Mouse (Mus musculus) heart, postnatal 0 days (tissue): ENCODE measurements around the gene Rab3c. TPM values are rescaled to one million over a fixed set of nuclear protein-coding genes. Genes with fewer than 3 reads are reported as not detected.

ENCODE experiments used
- ATAC-seq: fragments of 200-750 bp; cut with Nextera tagmentation; 2 replicates; pipeline ENCODE4 v1.8.0; 2017; ENCODE audit warnings: low read depth, moderate number of reproducible peaks, moderate library complexity; ENCODE audit not compliant: insufficient read depth
- DNase-seq: peaks from one replicate; pipeline ENCODE4 v3.0.0-alpha.2; 2016; ENCODE audit warnings: low spot score
- H3K27ac ChIP-seq: fragments of 300-500 bp; sonication (generic); 2 replicates; pipeline ENCODE4 v1.5.1; 2014; ENCODE audit warnings: low read depth, mild to moderate bottlenecking
- H3K27me3 ChIP-seq: fragments of 300-500 bp; sonication (generic); 2 replicates; pipeline ENCODE4 v1.6.1; 2014; ENCODE audit warnings: low read length, mixed read lengths; ENCODE audit not compliant: control insufficient read depth, insufficient read depth
- H3K36me3 ChIP-seq: fragments of 300-500 bp; sonication (generic); replicated peaks from 2 replicates; pipeline ENCODE4 v1.6.1; 2014; ENCODE audit warnings: low read length, mixed read lengths; ENCODE audit not compliant: control insufficient read depth, insufficient read depth
- H3K4me1 ChIP-seq: fragments of 300-500 bp; sonication (generic); 2 replicates; pipeline ENCODE4 v1.6.1; 2014; ENCODE audit warnings: antibody characterized with exemption; ENCODE audit not compliant: control insufficient read depth, insufficient read depth
- H3K4me2 ChIP-seq: fragments of 300-500 bp; sonication (generic); 2 replicates; pipeline ENCODE4 v1.6.1; 2014; ENCODE audit warnings: low read depth, mild to moderate bottlenecking, low read length, moderate library complexity
- H3K4me3 ChIP-seq: fragments of 300-500 bp; sonication (generic); 2 replicates; pipeline ENCODE4 v1.5.1; 2014; ENCODE audit warnings: low read depth, low read length
- H3K9ac ChIP-seq: fragments of 300-500 bp; sonication (generic); replicated peaks from 2 replicates; pipeline ENCODE4 v1.6.1; 2014; ENCODE audit warnings: low read depth, low read length, mixed read lengths
- H3K9me3 ChIP-seq: fragments of 300-500 bp; sonication (generic); replicated peaks from 2 replicates; pipeline ENCODE4 v1.6.1; 2016; ENCODE audit warnings: low read length; ENCODE audit not compliant: control insufficient read depth
- CTCF ChIP-seq: IDR thresholded peaks from 2 replicates; pipeline ENCODE4 v1.5.1; 2016; ENCODE audit warnings: antibody characterized with exemption, control low read depth, low read depth
- EP300 ChIP-seq: IDR thresholded peaks from 2 replicates; pipeline ENCODE4 v1.6.1; 2016; ENCODE audit warnings: antibody characterized with exemption, low read depth
- WGBS: fragments of 180-500 bp; shearing (Covaris S2); extraction: QIAGEN DNeasy Blood & Tissue Kit; methylation state at CpG from one replicate; pipeline ENCODE4 v1.1.7; 2014; 5-methylcytosine and 5-hydroxymethylcytosine counted together
- polyA plus RNA-seq: library from polyadenylated mRNA; unstranded; fragments of >200 nt; fragmentation: Nextera tagmentation; extraction: Ambion mirVana; gene quantifications from 2 replicates; pipeline ENCODE4 v1.2.1, GENCODE M21; 2015
- total RNA-seq: library from RNA; depleted of rRNA; stranded (reverse); fragments of >200 nt; gene quantifications from 2 replicates; pipeline ENCODE4 v1.2.3, GENCODE M21; 2014; ENCODE audit warnings: low replicate concordance; rRNA removed

The Rab3c gene
- total and polyA plus RNA-seq, 2 experiments from 2014 or later = 0.04 to 0.56 TPM

- no peaks in the 10 kb centered on the region for H3K9me3 ChIP-seq
- ATAC-seq = peak; percentile 89
These were observed 262.3 kb downstream of the Rab3c start for GRCm38 (mm10) chr13:110018431-110018901.

GRCm38 (mm10) chr13:110012029-110012428 is 268.8 kb downstream of the Rab3c start:
- Histone ChIP-seq H3K27ac (no peak overlapping the region), H3K4me3 (no peak overlapping the region), H3K4me2 (no peak overlapping the region), H3K36me3 (no peaks in the 10 kb centered on the region), H3K9me3 (no peaks in the 10 kb centered on the region), H3K4me1 (no peaks in the 10 kb centered on the region), H3K9ac (no peak overlapping the region), H3K27me3 (0 out of 2 replicates have a peak, but pooled peaks cover 4% of the 10 kb centered on the region)
- DNase-seq = no peak
- no peak for TF ChIP-seq EP300
- TF ChIP-seq CTCF = no peak
- 83% methylated on average over 4 of the region's 4 CpGs for WGBS
- no peak for ATAC-seq

More at GRCm38 (mm10) chr13:110018431-110018901, 262.3 kb downstream of the Rab3c start:
- peak; percentile 82 for TF ChIP-seq CTCF
- TF ChIP-seq EP300 = no peak
- Histone ChIP-seq H3K4me2 (peak overlapping the region; percentile 83), H3K4me3 (peak overlapping the region; percentile 55), H3K4me1 (no peaks in the 10 kb centered on the region), H3K27ac (no peak overlapping the region), H3K9ac (peak overlapping the region; percentile 50; the same call in 1 of the 2 replicates), H3K36me3 (no peaks in the 10 kb centered on the region), H3K27me3 (0 out of 2 replicates have a peak, but pooled peaks cover 4% of the 10 kb centered on the region)
- DNase-seq = peak; percentile 90
- under 1% methylated on average over 17 of the region's 17 CpGs for WGBS

- TF ChIP-seq CTCF = no peak
- TF ChIP-seq EP300 = no peak
- 84% methylated on average over 6 of the region's 6 CpGs for WGBS
- Histone ChIP-seq H3K4me1 (no peaks in the 10 kb centered on the region), H3K27ac (no peak overlapping the region), H3K4me2 (no peak overlapping the region), H3K4me3 (no peak overlapping the region), H3K9ac (no peak overlapping the region), H3K9me3 (no peaks in the 10 kb centered on the region), H3K27me3 (0 out of 2 replicates have a peak, but pooled peaks cover 9% of the 10 kb centered on the region), H3K36me3 (no peaks in the 10 kb centered on the region)
- DNase-seq (no peak), ATAC-seq (no peak)
These were observed 269.9 kb downstream of the Rab3c start for GRCm38 (mm10) chr13:110010876-110011275.

GRCm38 (mm10) chr13:110008539-110008938 is 272.3 kb downstream of the Rab3c start:
- no peaks in the 10 kb centered on the region for H3K36me3 ChIP-seq
- DNase-seq (no peak), ATAC-seq (no peak)
- H3K27me3 ChIP-seq = 0 out of 2 replicates have a peak, but pooled peaks cover 5% of the 10 kb centered on the region
- TF ChIP-seq EP300 (no peak), CTCF (no peak)
- no peak overlapping the region for H3K4me2 ChIP-seq
- 85% methylated on average over 8 of the region's 8 CpGs for WGBS
- no peak overlapping the region for H3K4me3 ChIP-seq
- H3K4me1 ChIP-seq = no peaks in the 10 kb centered on the region
- H3K27ac ChIP-seq = no peak overlapping the region
- H3K9ac ChIP-seq = no peak overlapping the region
- no peaks in the 10 kb centered on the region for H3K9me3 ChIP-seq

- ATAC-seq (no peak), DNase-seq (no peak)
- H3K4me3 ChIP-seq = no peak overlapping the region
- H3K27ac ChIP-seq = no peak overlapping the region
- no peak overlapping the region for H3K9ac ChIP-seq
- WGBS = 37% methylated on average over 21 of the region's 21 CpGs
- no peaks in the 10 kb centered on the region for H3K9me3 ChIP-seq
- H3K36me3 ChIP-seq = no peaks in the 10 kb centered on the region
- no peak overlapping the region for H3K4me2 ChIP-seq
- H3K4me1 ChIP-seq = no peaks in the 10 kb centered on the region
- no peak for TF ChIP-seq EP300
- no peak for TF ChIP-seq CTCF
- H3K27me3 ChIP-seq = 0 out of 2 replicates have a peak, but pooled peaks cover 5% of the 10 kb centered on the region
These were observed 274.6 kb downstream of the Rab3c start for GRCm38 (mm10) chr13:110006106-110006781.

Other genes starting within 250 kb of the Rab3c start
- not detected in 2 replicates for gene Gapt, start 76.2 kb upstream of the Rab3c start, total RNA-seq
- gene Gapt, start 76.2 kb upstream of the Rab3c start, polyA plus RNA-seq = 0.10 TPM in 1 of 2 replicates, not detected in the other
- gene Plk2, start 114.0 kb upstream of the Rab3c start, total RNA-seq = 85.4 and 99.3 TPM in 2 replicates
- 54.9 and 58.6 TPM in 2 replicates for gene Plk2, start 114.0 kb upstream of the Rab3c start, polyA plus RNA-seq